Mouse (Mus musculus) G1E (cell line): ENCODE data around the gene Cdkal1.

Experiments
- CTCF ChIP-seq: IDR thresholded peaks from 2 replicates; pipeline ENCODE4 v1.5.1; 2012; ENCODE audit warnings: low read depth, low read length, inconsistent platforms, mixed read lengths
- GATA1 ChIP-seq: IDR thresholded peaks from 2 replicates; pipeline ENCODE4 v1.6.1; 2012; ENCODE audit warnings: borderline replicate concordance, low read length, inconsistent platforms, mixed read lengths
- TAL1 ChIP-seq: conservative IDR thresholded peaks from 2 replicates; pipeline ENCODE4 v1.6.1; 2012; ENCODE audit warnings: low read depth, low read length, inconsistent platforms, mixed read lengths

DNA sequence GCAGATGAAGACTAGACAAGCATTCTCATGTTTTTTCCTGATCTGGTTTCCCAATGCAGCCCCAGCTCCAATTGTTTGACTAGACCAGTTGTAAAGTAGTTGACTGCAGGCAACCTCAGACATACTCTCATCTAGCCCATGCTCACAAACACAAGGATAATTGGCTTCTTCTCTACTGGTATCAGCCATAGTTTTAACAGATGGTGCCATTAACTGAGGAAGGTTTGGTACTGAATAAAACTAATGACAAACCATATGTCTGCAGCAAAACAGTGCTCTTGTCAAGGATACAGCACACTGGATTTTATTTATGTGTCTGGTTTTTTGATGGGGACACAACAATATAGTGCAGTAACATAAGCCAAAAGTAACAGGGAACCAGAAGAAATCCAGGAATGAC lies 52.8 kb downstream of the Cdkal1 start:
- TF ChIP-seq CTCF (no peak), GATA1 (no peak), TAL1 (no peak)
